Mouse (Mus musculus): ENCODE measurements around the gene Fars2.

The Fars2 gene

GRCm38 (mm10) chr13:36518144-36518571 is 400.9 kb downstream of the Fars2 start:
- no peak for DNase-seq (ENCODE audit: low spot score)

- no peak for DNase-seq (ENCODE audit: low spot score)
Measured at GRCm38 (mm10) chr13:36527761-36528160, 410.5 kb downstream of the Fars2 start.

GRCm38 (mm10) chr13:36528223-36528895 is 411.1 kb downstream of the Fars2 start:
- peak; percentile 77 for DNase-seq (ENCODE audit: low spot score)

GRCm38 (mm10) chr13:36529467-36530039 is 412.3 kb downstream of the Fars2 start:
- no peak for DNase-seq (ENCODE audit: low spot score)

GRCm38 (mm10) chr13:36530852-36531251 is 413.6 kb downstream of the Fars2 start:
- DNase-seq (ENCODE audit: low spot score), result no peak

DNA sequence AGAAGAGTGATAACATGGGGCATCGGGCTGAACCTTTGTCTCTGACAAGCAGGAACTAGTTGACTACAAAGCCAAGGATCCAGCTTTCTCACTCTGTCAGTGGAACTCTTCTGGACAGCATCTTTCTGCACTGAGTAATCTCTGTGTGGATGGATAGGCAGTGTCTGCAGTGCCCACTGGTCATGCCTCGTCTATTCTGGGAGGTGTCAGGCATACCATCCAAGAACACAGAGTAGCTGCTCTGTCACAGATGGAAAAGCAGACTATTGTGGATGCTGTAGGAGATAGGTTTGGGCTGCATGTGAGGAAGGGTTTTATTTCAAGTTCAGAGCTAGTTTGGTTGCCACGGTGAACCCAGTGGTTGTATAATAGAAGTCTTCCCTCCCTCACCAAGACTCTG is 414.7 kb downstream of the Fars2 start:
- no peak for DNase-seq (ENCODE audit: low spot score)

GRCm38 (mm10) chr13:36533071-36533470 is 415.9 kb downstream of the Fars2 start:
- DNase-seq (ENCODE audit: low spot score), result no peak

DNA sequence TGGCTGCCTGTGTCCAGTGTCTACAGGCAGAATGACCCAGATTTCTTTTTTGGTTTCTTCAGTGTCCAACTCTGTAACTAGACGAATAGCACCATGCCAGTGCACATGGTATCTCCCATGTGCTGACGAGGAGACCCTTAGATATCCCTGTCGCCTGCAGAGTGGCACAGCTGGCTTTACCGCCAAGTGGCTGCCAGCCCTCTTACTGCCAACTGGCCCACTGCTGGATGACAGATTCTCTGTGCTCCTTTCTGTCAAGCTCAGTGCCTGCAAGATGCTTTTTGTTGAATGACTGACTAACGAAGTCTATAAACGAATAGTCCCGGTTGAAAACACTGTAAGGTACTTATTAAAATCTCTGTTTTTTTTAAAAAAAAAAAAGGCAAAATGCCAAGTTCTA is 416.3 kb downstream of the Fars2 start:
- no peak for DNase-seq (ENCODE audit: low spot score)

- DNase-seq (ENCODE audit: low spot score), result no peak
Measured at GRCm38 (mm10) chr13:36533966-36534540, 416.8 kb downstream of the Fars2 start.

DNA sequence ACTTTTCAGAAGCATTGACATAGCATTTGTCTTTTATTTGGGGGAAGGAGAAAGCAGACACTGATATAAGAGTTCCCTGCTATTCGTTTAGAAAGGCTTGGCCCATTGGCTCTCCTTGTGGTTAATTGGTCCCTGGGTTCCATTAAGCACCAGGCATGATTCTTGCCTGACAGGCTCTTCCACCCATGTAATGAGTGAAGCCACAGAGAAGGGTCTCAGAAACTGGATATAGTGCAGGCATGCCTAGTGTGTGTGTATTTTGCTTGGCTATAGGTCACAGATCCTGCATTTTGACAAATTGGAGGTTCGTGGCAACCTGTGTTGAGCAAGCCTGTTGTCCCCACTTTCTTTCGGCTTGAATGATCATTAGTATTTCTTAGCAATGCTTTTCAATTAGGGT is 420.4 kb downstream of the Fars2 start:
- DNase-seq (ENCODE audit: low spot score), result no peak

- DNase-seq (ENCODE audit: low spot score), result no peak
Measured at GRCm38 (mm10) chr13:36538385-36538784, 421.2 kb downstream of the Fars2 start.

DNA sequence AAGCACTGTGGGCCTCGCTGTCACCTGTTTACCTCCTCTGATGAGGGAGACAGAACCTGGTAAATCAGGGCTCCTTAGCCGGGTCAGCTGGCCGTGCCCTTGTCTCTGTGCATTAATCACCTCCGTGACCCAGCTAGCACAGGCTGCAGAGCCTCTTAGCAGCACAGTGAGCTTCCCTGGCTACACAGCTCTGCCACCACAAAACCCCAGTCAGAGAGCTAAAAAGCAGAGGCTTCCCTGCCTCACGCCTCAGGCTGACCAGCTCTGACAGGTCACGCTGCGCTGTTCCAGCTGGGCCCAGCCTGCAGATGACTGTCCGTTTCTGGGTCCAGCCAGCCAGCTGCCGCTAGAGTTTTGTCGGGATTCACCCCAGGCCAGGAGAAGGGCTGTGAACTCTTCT is 423.0 kb downstream of the Fars2 start:
- no peak for DNase-seq (ENCODE audit: low spot score)

- DNase-seq (ENCODE audit: low spot score), result peak; percentile 77
Measured at GRCm38 (mm10) chr13:36541287-36541780, 424.1 kb downstream of the Fars2 start.

DNA sequence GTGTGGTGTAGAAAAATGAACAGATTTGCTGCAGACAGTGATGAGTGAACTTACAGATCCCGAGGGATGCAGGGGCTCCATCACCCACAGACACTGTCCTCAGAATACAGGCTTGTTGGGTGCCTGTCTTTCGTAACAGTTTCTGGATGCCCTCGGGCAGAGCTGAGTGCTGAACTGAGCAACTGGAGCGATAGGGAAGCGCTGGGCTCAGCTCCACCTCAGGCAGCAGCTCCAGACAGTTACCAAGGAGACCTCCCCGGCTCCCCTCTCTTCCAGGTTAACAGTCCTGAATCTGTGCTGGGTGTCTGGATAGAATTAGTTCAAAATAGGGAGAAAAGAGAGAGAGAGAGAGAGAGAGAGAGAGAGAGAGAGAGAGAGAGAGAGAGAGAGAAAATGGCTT is 433.5 kb downstream of the Fars2 start:
- DNase-seq (ENCODE audit: low spot score), result no peak

DNA sequence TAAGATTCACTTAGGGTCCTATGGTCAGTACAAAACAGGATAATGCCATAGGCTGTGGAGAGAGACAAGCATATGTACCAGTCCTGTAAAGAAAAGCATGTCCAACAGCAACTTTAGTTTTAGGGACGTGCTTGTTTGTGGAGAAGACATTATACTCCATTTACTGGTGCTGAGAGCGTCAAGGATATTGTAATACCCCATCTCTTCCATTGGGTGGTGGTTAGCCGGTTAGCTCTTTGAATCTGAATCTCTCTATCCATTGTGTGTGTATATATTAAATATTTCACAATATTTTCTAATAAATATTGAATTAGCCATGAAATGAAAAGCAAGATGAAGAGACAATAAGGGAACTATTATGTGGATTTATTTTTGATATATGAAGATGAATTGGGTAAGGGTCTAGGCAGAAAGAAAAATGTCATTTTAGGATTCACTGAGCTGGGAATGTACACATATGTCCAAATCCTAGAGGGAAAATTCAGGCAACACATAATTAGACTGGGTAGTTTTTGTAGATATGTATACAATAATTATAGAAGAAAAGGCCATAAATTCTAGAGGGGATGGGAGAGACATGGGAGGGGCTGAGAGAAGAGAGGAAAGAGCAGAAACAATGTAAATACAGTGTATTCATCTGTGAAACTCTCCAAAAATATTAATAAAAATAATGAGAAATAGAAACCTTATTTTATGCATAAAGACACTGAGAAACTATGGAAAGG is 435.5 kb downstream of the Fars2 start:
- DNase-seq (ENCODE audit: low spot score), result no peak

GRCm38 (mm10) chr13:36553247-36553642 is 436.0 kb downstream of the Fars2 start:
- no peak for DNase-seq (ENCODE audit: low spot score)

- DNase-seq (ENCODE audit: low spot score), result no peak
Measured at GRCm38 (mm10) chr13:36554743-36555142, 437.5 kb downstream of the Fars2 start.

DNA sequence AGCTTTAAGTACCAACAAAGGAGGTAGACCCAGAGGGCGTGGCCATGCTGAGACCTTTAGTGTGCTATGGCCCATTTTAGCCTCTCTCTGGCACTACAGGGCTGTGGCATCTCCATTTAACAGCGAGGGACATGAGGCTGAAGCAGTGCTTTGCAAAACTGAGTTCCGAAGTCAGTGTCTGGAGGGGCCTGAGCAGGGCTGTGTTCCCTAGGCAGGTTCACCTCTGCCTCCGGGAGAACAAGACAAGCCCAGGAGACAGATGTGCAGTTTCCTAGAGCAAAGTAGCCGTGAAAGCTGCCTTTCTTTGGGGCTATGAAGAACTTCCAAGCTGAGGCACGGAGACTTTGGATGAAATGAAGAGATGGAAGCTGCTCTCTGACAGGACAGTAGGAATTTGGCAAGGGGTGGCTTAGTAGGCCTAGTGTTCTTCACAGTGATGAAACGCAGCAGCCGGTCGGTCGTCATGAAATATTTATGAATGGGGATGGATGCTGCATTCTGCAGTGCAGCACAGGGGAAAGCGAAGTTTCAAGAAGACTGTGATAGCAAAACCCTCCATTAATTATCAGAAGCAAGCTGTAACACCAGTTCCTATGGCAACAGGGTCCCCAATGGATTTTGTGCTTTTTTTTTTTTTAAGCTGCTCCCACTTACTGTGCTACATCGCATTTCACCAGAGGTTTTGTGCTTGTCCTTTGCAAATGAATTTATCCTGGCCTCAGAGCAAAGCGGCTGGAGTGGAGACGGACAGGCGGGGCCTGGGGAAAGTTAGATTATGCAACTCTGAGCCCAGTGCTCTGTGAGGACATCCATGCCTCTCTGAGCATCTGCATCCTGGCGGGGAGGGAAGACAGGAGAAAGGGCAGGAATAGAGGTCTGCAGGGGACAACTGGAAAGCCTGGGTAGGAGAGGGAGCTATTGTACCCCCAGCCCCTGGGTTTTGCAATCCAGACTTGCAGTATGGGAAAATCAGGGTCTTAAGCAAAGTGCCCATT is 445.5 kb downstream of the Fars2 start:
- DNase-seq (ENCODE audit: low spot score), result no peak

DNA sequence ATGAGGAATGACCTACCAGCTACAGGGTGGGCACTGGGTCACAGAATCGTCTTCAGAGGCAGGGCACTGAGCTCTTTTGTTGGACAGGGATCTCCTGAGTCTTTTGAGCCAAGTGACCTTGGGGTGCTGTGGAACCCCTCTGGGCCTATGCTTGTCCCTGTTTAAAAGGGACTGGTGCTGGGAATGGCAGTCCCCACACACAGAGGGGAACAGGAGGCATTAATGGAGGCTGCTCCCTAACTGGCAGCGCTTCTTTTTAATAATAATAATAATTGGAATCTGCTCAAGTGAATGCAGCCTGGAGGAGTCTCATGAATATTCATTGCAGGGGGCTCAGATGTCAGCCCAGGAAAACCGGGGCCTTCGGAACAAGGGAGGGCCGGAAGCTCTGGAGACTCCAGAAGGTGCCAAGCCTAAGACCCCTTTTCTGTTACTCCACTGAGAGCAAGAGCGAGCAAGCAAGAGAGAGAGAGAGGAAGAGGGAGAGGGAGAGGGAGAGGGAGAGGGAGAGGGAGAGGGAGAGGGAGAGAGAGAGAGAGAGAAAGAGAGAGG is 447.6 kb downstream of the Fars2 start:
- no peak for DNase-seq (ENCODE audit: low spot score)

DNA sequence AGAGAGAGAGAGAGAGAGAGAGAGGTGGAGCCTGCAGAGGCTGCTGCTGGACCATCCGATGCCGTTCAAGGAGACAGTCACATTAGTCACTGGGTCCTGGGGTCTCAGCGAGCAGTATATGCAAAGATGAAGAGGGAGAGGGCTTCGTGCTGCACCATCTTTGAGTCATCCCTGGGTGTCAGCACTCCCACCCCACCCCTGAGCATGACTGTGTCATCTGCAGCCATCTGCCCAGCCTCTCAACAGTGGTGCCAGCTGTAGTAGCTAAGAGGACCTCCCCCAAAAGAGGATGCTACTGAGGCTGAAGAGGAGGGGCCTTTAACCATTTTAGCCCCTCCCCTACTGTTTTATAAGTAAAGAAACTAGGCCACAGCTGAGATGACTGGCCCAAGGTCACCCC is 459.6 kb downstream of the Fars2 start:
- no peak for DNase-seq (ENCODE audit: low spot score)

GRCm38 (mm10) chr13:36577916-36578568 is 460.8 kb downstream of the Fars2 start:
- peak; percentile 24 for DNase-seq (ENCODE audit: low spot score)
